Comparison of ENCODE assay signal across 8 mouse cellular contexts in genomic region chr8:22192660-22193431, GRCm38 (mm10). TPM values are rescaled to one million over a fixed set of nuclear protein-coding genes. Genes with fewer than 3 reads are reported as not detected.
DNase-seq lines count a peak whose midpoint lies in the region; ATAC-seq lines count a peak whose summit lies in the region.

Gene Vps36, plus strand, starts transcription at chr8:22192809.

- WGBS in hindbrain, embryonic 15.5 days: under 1% methylated on average over 73 of the region's 73 CpGs

- H3K9me3 ChIP-seq in hindbrain, embryonic 15.5 days: no peaks in the 10 kb centered on the region

- H3K36me3 ChIP-seq in hindbrain, embryonic 15.5 days: no peaks in the 10 kb centered on the region

- H3K9ac ChIP-seq in hindbrain, embryonic 15.5 days: peak within 1 kb of the TSS; percentile 96

- DNase-seq in R1 (ENCODE audit: low read depth, low spot score): peak; percentile 85
- DNase-seq in cerebellum, postnatal 25 days: peak; percentile 95 to 96
- DNase-seq in frontal cortex, postnatal 36 days (ENCODE audit: low spot score in 2 of 2): peak; percentile 85 to 87
- DNase-seq in left cerebral cortex, adult 11 months (ENCODE audit: low spot score): peak; percentile 77
- DNase-seq in lung, postnatal 4 days: peak; percentile 93 to 94
- peak; percentile 83 for DNase-seq in retina, postnatal 7 days (ENCODE audit: low read depth, low spot score)
- DNase-seq in urinary bladder, adult 2 months (ENCODE audit: low spot score): peak; percentile 94

- no peaks in the 10 kb centered on the region for H3K27me3 ChIP-seq in hindbrain, embryonic 15.5 days

- peak within 1 kb of the TSS; percentile 77 for H3K4me2 ChIP-seq in hindbrain, embryonic 15.5 days

- ATAC-seq in hindbrain, embryonic 15.5 days (ENCODE audit: low FRiP score, low read depth): peak; percentile 94

- peak within 1 kb of the TSS; percentile 97 for H3K27ac ChIP-seq in hindbrain, embryonic 15.5 days (replicated peaks)

- peaks cover 14% of the 10 kb centered on the region for H3K4me1 ChIP-seq in hindbrain, embryonic 15.5 days (replicated peaks)

- peak within 1 kb of the TSS; percentile 89 for H3K4me3 ChIP-seq in hindbrain, embryonic 15.5 days

RNA-seq across cellular contexts. Expression of gene Vps36, which starts in this region (rescaled TPM):
- polyA plus RNA-seq in hindbrain, embryonic 15.5 days (2015; fragmentation: Nextera tagmentation; extraction: Ambion mirVana): 41.2 and 42.5 TPM in 2 replicates
- polyA plus RNA-seq in urinary bladder, adult 2 months (2012; rRNA removed): 29.0 and 30.2 TPM in 2 replicates

Comparison
In these comparisons a context has a peak if more than half of its experiments do, and no peak if none do; other contexts are left out.
1. Peak in every context shown above with its lines: DNase-seq, ATAC-seq, H3K4me3 ChIP-seq and H3K27ac ChIP-seq.